Mouse (Mus musculus) small intestine, adult 2 months (tissue): ENCODE data around the gene Stim2.

Source experiments
- CTCF ChIP-seq: fragments of 200-500 bp; IDR thresholded peaks from 2 replicates; pipeline ENCODE4 v1.5.1; 2012; ENCODE audit warnings: low read depth, mild to moderate bottlenecking, control low read depth, inconsistent platforms, low read length, moderate library complexity, mixed read lengths; ENCODE audit not compliant: insufficient replicate concordance, insufficient read length; ENCODE audit errors: extremely low read depth
- POLR2A ChIP-seq: fragments of 200-500 bp; IDR thresholded peaks from 2 replicates; pipeline ENCODE4 v1.6.1; 2012; ENCODE audit warnings: low read depth, mild to moderate bottlenecking, control low read depth, inconsistent platforms, low read length, moderate library complexity

DNA sequence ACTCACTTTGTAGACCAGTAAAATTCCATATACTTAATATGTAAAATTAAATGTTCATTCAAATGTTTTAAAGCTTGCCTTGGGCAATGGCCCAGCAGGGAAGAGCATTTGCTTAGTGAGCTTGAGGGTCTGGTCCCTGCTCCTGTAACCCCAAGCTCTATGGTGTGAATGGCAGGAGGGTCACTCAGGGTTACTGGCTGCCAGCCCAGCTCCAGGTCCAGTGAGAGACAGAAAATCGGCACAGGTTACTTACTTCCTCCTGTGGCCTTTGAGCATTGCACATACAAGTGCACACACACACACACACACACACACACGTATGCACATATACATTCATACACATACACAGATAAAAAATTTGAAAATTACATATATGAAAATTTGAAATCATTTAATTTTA, 42.3 kb upstream of the Stim2 start:
- TF ChIP-seq CTCF (no peak), POLR2A (no peak)
